Mouse (Mus musculus): ENCODE measurements around the gene Acot7. TPM values are rescaled to one million over a fixed set of nuclear protein-coding genes. Genes with fewer than 3 reads are reported as not detected.

The Acot7 gene
- polyA plus RNA-seq, 1 experiment from 2014 or later: 219 TPM

DNA sequence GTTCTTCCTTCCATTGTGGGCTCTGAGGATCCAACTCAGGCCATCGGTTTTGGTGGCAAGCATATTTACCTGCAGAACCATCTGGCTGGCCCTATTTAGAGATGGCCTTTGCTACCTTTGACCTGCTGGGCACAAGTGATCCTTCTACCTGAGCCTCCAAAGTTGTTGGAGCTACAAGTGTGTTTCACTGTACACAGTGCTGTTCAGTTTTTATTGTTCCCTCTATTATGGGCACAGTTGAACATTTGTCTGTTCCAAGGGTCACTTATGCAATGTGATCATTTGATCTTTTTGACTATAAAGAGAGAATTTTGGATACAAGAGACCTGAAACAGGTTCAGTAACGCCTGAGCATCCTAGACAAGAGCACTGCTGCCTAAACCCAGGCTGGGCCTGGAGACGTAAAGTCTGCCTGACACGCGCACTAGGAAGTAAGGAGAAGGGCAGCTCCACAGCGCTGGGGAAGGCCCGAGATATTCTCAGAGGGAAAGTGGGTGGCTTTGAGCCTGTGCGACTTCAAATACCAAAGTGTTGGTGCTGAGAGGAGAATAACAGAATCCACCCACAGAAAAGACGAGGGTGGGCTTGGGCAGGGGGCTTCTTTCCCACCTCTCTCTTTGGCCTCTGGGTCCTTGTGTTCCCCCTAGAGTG is 65.4 kb downstream of the Acot7 start:
- no peak overlapping the region for H3K4me3 ChIP-seq
- no peak overlapping the region for H3K4me2 ChIP-seq (replicated peaks)
- H3K27me3 ChIP-seq: no peaks in the 10 kb centered on the region
- 90% methylated on average over 9 of the region's 9 CpGs for WGBS
- H3K9me3 ChIP-seq: no peaks in the 10 kb centered on the region
- H3K27ac ChIP-seq (replicated peaks): no peak overlapping the region
- H3K36me3 ChIP-seq: no peaks in the 10 kb centered on the region
- no peak overlapping the region for H3K9ac ChIP-seq (replicated peaks)
- 0 out of 2 replicates have a peak, but pooled peaks cover 13% of the 10 kb centered on the region for H3K4me1 ChIP-seq
- no peak for ATAC-seq (replicated peaks)

GRCm38 (mm10) chr4:152243969-152244368 is 66.0 kb downstream of the Acot7 start:
- no peak overlapping the region for H3K27ac ChIP-seq (replicated peaks)
- H3K9ac ChIP-seq (replicated peaks): no peak overlapping the region
- no peak overlapping the region for H3K4me2 ChIP-seq (replicated peaks)
- no peaks in the 10 kb centered on the region for H3K9me3 ChIP-seq
- no peak for ATAC-seq (replicated peaks)
- H3K27me3 ChIP-seq: no peaks in the 10 kb centered on the region
- H3K4me1 ChIP-seq: 0 out of 2 replicates have a peak, but pooled peaks cover 13% of the 10 kb centered on the region
- no peak overlapping the region for H3K4me3 ChIP-seq
- no peaks in the 10 kb centered on the region for H3K36me3 ChIP-seq
- WGBS: 93% methylated on average over 8 of the region's 8 CpGs

GRCm38 (mm10) chr4:152244545-152245522 is 66.9 kb downstream of the Acot7 start:
- no peak for ATAC-seq (replicated peaks)
- Histone ChIP-seq H3K9ac (replicated peaks) (no peak overlapping the region), H3K36me3 (no peaks in the 10 kb centered on the region), H3K9me3 (no peaks in the 10 kb centered on the region), H3K4me1 (0 out of 2 replicates have a peak, but pooled peaks cover 13% of the 10 kb centered on the region), H3K4me2 (replicated peaks) (no peak overlapping the region), H3K27ac (replicated peaks) (no peak overlapping the region), H3K27me3 (no peaks in the 10 kb centered on the region), H3K4me3 (no peak overlapping the region)
- WGBS: 90% methylated on average over 11 of the region's 11 CpGs

GRCm38 (mm10) chr4:152246011-152246410 is 68.1 kb downstream of the Acot7 start:
- Histone ChIP-seq H3K9me3 (no peaks in the 10 kb centered on the region), H3K4me2 (replicated peaks) (no peak overlapping the region), H3K4me3 (no peak overlapping the region), H3K9ac (replicated peaks) (no peak overlapping the region), H3K27me3 (no peaks in the 10 kb centered on the region), H3K36me3 (no peaks in the 10 kb centered on the region), H3K4me1 (0 out of 2 replicates have a peak, but pooled peaks cover 13% of the 10 kb centered on the region), H3K27ac (replicated peaks) (peak overlapping the region; percentile 29)
- no peak for ATAC-seq (replicated peaks)
- WGBS: 62% methylated on average over 6 of the region's 6 CpGs

DNA sequence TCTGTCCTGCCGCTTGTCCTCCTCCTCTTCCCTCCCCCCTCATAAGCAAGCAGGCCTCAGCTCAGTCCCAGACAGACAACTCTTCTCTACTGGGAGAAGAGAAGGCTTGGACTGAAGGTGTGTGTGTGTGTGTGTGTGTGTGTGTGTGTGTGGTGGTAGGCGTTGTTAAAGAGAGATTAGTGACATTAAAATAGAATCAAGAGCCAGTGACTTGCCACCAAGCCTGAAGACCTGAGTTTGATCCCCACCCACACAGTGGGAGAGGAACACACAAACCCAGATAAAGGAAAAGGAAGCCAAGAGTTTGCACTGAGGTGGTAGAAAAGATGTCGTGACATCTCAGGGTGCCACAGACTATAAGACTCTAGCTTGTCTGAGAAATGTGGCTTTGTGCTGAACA is 69.3 kb downstream of the Acot7 start:
- no peaks in the 10 kb centered on the region for H3K9me3 ChIP-seq
- WGBS: 81% methylated on average over 3 of the region's 3 CpGs
- H3K27me3 ChIP-seq: no peaks in the 10 kb centered on the region

DNA sequence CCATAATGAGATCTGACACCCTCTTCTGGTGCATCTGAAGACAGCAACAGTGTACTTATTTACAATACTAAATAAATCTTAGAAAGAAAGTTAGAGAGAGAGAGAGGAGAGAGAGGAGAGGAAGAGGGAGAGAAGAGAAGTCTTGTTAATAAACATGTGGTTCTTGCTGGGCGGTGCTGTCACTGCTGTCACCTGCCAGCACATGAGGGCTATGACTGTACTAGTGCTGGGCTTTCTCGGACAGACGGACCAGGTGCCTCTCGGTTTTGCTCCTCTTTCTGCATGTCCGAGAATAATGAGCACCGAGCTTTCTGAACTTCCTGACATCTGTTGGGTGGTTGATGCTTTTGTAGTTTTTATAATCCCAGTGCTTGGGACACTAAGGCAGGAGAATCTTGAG is 72.7 kb downstream of the Acot7 start:
- H3K27me3 ChIP-seq: no peaks in the 10 kb centered on the region
- H3K36me3 ChIP-seq: no peaks in the 10 kb centered on the region
- H3K4me3 ChIP-seq: no peak overlapping the region
- H3K4me1 ChIP-seq: 0 out of 2 replicates have a peak, but pooled peaks cover 5% of the 10 kb centered on the region
- 87% methylated on average over 6 of the region's 6 CpGs for WGBS
- H3K27ac ChIP-seq (replicated peaks): no peak overlapping the region
- no peak overlapping the region for H3K9ac ChIP-seq (replicated peaks)
- H3K4me2 ChIP-seq (replicated peaks): no peak overlapping the region
- no peak for ATAC-seq (replicated peaks)
- H3K9me3 ChIP-seq: no peaks in the 10 kb centered on the region

More for the DNA sequence above, 69.3 kb downstream of the Acot7 start:
- Histone ChIP-seq H3K4me3 (no peak overlapping the region), H3K36me3 (no peaks in the 10 kb centered on the region), H3K9ac (replicated peaks) (no peak overlapping the region), H3K4me1 (0 out of 2 replicates have a peak, but pooled peaks cover 13% of the 10 kb centered on the region), H3K27ac (replicated peaks) (no peak overlapping the region; the same call in 1 of the 2 replicates), H3K4me2 (replicated peaks) (no peak overlapping the region)
- no peak for ATAC-seq (replicated peaks)

DNA sequence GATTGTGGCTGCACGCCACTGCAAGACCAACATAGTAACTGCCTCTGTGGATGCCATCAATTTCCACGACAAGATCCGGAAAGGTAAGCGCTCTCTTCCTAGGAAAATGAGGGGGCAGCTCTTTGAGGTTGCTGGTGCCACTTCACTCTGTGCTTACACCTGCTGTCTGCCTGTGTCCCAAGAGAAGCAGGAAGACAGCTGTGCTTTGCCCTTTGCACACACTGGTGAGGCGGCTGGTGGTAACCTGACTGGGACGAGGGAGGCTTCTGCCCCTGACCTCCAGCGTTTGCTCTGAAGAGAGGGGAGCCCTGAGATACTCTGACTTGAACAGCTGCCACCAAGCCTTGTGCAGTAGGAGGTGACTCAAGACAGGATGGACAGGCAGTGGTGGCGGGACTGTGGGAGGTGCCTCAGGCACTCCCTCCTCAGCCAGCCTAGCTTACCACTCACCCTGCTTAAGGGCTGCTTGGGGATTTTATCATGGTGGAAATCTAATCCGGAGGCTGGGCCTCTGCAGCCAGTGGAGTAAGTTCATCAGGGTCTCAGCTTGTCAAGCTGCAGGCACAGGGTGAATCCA is 75.3 kb downstream of the Acot7 start:
- Histone ChIP-seq H3K27ac (replicated peaks) (no peak overlapping the region), H3K4me2 (replicated peaks) (no peak overlapping the region), H3K36me3 (no peaks in the 10 kb centered on the region), H3K4me1 (peaks cover 16% of the 10 kb centered on the region), H3K9me3 (no peaks in the 10 kb centered on the region), H3K4me3 (no peak overlapping the region), H3K27me3 (no peaks in the 10 kb centered on the region), H3K9ac (replicated peaks) (no peak overlapping the region)
- WGBS: 89% methylated on average over 9 of the region's 9 CpGs
- no peak for ATAC-seq (replicated peaks)

DNA sequence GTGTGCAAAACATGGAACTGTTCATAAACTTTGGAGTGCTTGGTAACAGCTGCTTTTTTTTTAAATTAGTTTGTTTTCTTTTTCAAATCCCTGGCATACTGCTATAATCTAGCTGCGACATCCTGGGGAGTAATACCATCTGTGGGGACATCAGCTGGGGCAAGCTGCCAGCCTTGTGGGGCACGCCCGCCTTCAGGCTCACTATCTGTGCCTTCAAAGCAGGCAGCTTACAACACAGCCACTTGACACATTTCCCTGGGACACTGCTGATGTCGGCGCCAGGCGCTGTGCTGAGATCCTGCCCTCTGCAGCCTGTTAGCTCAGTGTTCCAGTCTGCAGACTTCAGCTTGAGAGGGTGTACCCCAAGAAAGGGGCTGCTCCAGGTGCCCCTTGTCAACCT is 79.1 kb downstream of the Acot7 start:
- H3K9me3 ChIP-seq: no peaks in the 10 kb centered on the region
- H3K27me3 ChIP-seq: no peaks in the 10 kb centered on the region
- H3K4me1 ChIP-seq: peaks cover 16% of the 10 kb centered on the region
- WGBS: 41% methylated on average over 6 of the region's 6 CpGs
- no peak overlapping the region for H3K4me2 ChIP-seq (replicated peaks)
- H3K9ac ChIP-seq (replicated peaks): no peak overlapping the region
- H3K27ac ChIP-seq (replicated peaks): no peak overlapping the region
- no peak overlapping the region for H3K4me3 ChIP-seq
- no peaks in the 10 kb centered on the region for H3K36me3 ChIP-seq
- peak; percentile 57 for ATAC-seq (replicated peaks)

GRCm38 (mm10) chr4:152260451-152260850 is 82.5 kb downstream of the Acot7 start:
- H3K9me3 ChIP-seq: no peaks in the 10 kb centered on the region
- no peaks in the 10 kb centered on the region for H3K36me3 ChIP-seq
- no peak overlapping the region for H3K9ac ChIP-seq (replicated peaks)
- WGBS: 95% methylated on average over 8 of the region's 8 CpGs
- H3K27ac ChIP-seq (replicated peaks): no peak overlapping the region
- peaks cover 17% of the 10 kb centered on the region for H3K4me1 ChIP-seq
- no peak for ATAC-seq (replicated peaks)
- no peak overlapping the region for H3K4me2 ChIP-seq (replicated peaks)
- no peak overlapping the region for H3K4me3 ChIP-seq
- no peaks in the 10 kb centered on the region for H3K27me3 ChIP-seq

DNA sequence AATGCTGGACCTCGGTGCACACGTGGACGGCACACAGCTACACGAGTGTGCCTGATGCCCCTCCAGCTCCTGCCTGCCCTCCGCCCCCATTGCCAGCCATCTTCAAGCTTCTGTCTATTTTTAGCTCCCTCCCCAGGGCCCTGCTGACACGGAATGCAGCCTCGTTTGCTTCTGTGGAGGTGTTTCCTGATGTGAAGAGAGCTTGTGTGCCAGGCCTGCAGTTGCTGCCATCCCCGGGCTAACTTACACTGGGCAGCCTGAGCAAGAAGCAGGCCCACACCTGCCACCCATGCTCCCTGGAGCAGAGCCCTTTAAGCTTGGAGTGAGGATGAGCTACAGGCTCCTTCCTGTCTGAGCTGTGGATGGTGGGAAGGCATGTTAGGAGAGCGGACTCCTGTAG is 84.3 kb downstream of the Acot7 start:
- no peaks in the 10 kb centered on the region for H3K36me3 ChIP-seq

DNA sequence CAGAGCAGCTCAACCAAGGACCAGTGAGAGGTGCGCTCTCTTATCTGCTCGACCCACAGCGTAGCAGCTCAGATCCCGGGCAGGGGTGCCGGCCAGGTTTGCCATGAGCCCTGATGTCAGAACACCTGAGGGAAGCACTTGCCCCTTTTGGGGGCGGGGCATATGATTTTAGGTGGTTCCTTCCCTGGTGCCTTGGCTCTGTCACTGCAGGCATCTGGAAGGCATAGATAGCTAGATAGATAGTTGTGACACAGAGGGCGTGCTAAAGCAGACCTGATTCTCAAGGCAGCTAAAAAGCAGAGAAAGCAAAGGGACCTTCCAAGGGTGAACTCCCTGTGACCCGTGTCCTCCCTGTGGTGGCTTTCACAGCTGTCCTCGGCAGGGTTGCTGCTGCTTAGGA is 85.2 kb downstream of the Acot7 start:
- 73% methylated on average over 9 of the region's 9 CpGs for WGBS
- H3K27ac ChIP-seq (replicated peaks): no peak overlapping the region
- no peak overlapping the region for H3K4me2 ChIP-seq (replicated peaks)
- no peak for ATAC-seq (replicated peaks)
- H3K4me3 ChIP-seq: no peak overlapping the region
- H3K36me3 ChIP-seq: no peaks in the 10 kb centered on the region
- H3K4me1 ChIP-seq: peaks cover 20% of the 10 kb centered on the region
- no peaks in the 10 kb centered on the region for H3K9me3 ChIP-seq
- no peaks in the 10 kb centered on the region for H3K27me3 ChIP-seq
- H3K9ac ChIP-seq (replicated peaks): no peak overlapping the region

More for the DNA sequence above, 84.3 kb downstream of the Acot7 start:
- no peak for ATAC-seq (replicated peaks)
- Histone ChIP-seq H3K27me3 (no peaks in the 10 kb centered on the region), H3K4me2 (replicated peaks) (no peak overlapping the region), H3K4me1 (peaks cover 18% of the 10 kb centered on the region), H3K27ac (replicated peaks) (no peak overlapping the region), H3K9me3 (no peaks in the 10 kb centered on the region), H3K4me3 (no peak overlapping the region), H3K9ac (replicated peaks) (no peak overlapping the region)
- 73% methylated on average over 9 of the region's 9 CpGs for WGBS

Measured in forebrain, embryonic 15.5 days (tissue).